Mouse (Mus musculus): ENCODE data around the gene Ntn5. TPM values are rescaled to one million over a fixed set of nuclear protein-coding genes. Genes with fewer than 3 reads are reported as not detected.

The Ntn5 gene
- total and polyA plus RNA-seq, 3 experiments: 0.08 to 0.57 TPM; not detected in 1

- in situ Hi-C loops (cut with MboI; ENCODE audit: low pct_ligation_motif_present, low pct_unique_long_range_greater_than_20kb, low sequenced_read_pairs) (no loop called here), dilution Hi-C loops (cut with MboI; ENCODE audit: extremely low pct_ligation_motif_present, extremely low pct_unique_long_range_greater_than_20kb, low sequenced_read_pairs) (no loop called here)
- TF ChIP-seq UBTF (IDR thresholded peaks at IDR 0.05; ENCODE audit: low read depth, low read length) (no peak), MYC (IDR thresholded peaks at IDR 0.05; ENCODE audit: low read depth, low read length) (no peak), TCF12 (IDR thresholded peaks at IDR 0.05; ENCODE audit: low read depth, low read length) (no peak), MAFK (IDR thresholded peaks at IDR 0.05; ENCODE audit: insufficient replicate concordance, low read length) (no peak), BHLHE40 (IDR thresholded peaks at IDR 0.05; ENCODE audit: low read depth, low read length) (no peak), SMC3 (IDR thresholded peaks at IDR 0.05; ENCODE audit: low read depth, low read length) (no peak), ZNF384 (IDR thresholded peaks at IDR 0.05; ENCODE audit: low read depth, low read length) (no peak), MXI1 (IDR thresholded peaks at IDR 0.05; ENCODE audit: low read depth, low read length) (no peak), IRF4 (IDR thresholded peaks at IDR 0.05; ENCODE audit: low read depth, low read length) (no peak), MAX (IDR thresholded peaks at IDR 0.05; ENCODE audit: low read length) (no peak), CHD1 (IDR thresholded peaks at IDR 0.05; ENCODE audit: low read depth, low read length) (no peak)
Observed at GRCm38 (mm10) chr7:45641391-45642040, 42.3 kb upstream of the Ntn5 start.

GRCm38 (mm10) chr7:45642083-45642482, 41.7 kb upstream of the Ntn5 start:
- H3K4me2 ChIP-seq (ENCODE audit: insufficient read depth, low read depth, poor library complexity, severe bottlenecking): no peak overlapping the region
- no peaks in the 10 kb centered on the region for H3K27me3 ChIP-seq (replicated peaks)
- in situ Hi-C loops (cut with MboI; ENCODE audit: low pct_ligation_motif_present, low pct_unique_long_range_greater_than_20kb, low sequenced_read_pairs): no loop called here
- no peak overlapping the region for H3K27ac ChIP-seq (ENCODE audit: insufficient read depth, low read depth)
- no peak for DNase-seq (ENCODE audit: extremely low read depth)
- peaks cover 34 to 97% of the 10 kb centered on the region in 2 experiments for H3K4me1 ChIP-seq (ENCODE audit: control insufficient read depth in 1 of 2, insufficient read depth in 2 of 2)
- H3K36me3 ChIP-seq (replicated peaks in 1 of 2; ENCODE audit: control insufficient read depth in 1 of 2, insufficient read depth in 1 of 2, low read length in 1 of 2): peaks cover 0 to 5% of the 10 kb centered on the region in 2 experiments
- H3K9ac ChIP-seq (ENCODE audit: insufficient read depth, low read depth): no peak overlapping the region
- no peaks in the 10 kb centered on the region for H3K79me2 ChIP-seq (replicated peaks; ENCODE audit: control insufficient read depth, extremely low read depth, insufficient read depth, poor library complexity, severe bottlenecking)
- dilution Hi-C loops (cut with MboI; ENCODE audit: extremely low pct_ligation_motif_present, extremely low pct_unique_long_range_greater_than_20kb, low sequenced_read_pairs): no loop called here
- TF ChIP-seq RAD21 (IDR thresholded peaks at IDR 0.05; ENCODE audit: low read depth, low read length) (no peak), USF1 (IDR thresholded peaks at IDR 0.05; ENCODE audit: low read depth, low read length) (no peak), ELF1 (IDR thresholded peaks at IDR 0.05; ENCODE audit: low read depth, low read length) (no peak), RCOR1 (conservative IDR thresholded peaks at IDR 0.05; ENCODE audit: low read depth, low read length) (no peak), KAT2A (IDR thresholded peaks at IDR 0.05; ENCODE audit: insufficient replicate concordance, low read length) (no peak), NELFE (IDR thresholded peaks at IDR 0.05; ENCODE audit: low read depth, low read length) (no peak), UBTF (IDR thresholded peaks at IDR 0.05; ENCODE audit: low read depth, low read length) (no peak), MAZ (IDR thresholded peaks at IDR 0.05; ENCODE audit: low read depth, low read length) (no peak), SIN3A (IDR thresholded peaks at IDR 0.05; ENCODE audit: low read length) (no peak), JUND (conservative IDR thresholded peaks at IDR 0.05; ENCODE audit: low read depth, low read length) (no peak), CTCF (conservative IDR thresholded peaks at IDR 0.05 in 1 of 2, IDR thresholded peaks at IDR 0.05 in 1 of 2; ENCODE audit: low read depth in 2 of 2, low read length in 2 of 2) (no peak), POLR2AphosphoS2 (IDR thresholded peaks at IDR 0.05; ENCODE audit: low read depth, low read length) (no peak), TCF12 (IDR thresholded peaks at IDR 0.05; ENCODE audit: low read depth, low read length) (no peak), USF2 (conservative IDR thresholded peaks at IDR 0.05; ENCODE audit: low read depth, low read length) (no peak), PAX5 (IDR thresholded peaks at IDR 0.05; ENCODE audit: low read length) (no peak), ETS1 (conservative IDR thresholded peaks at IDR 0.05; ENCODE audit: low read depth, low read length) (no peak), ZMIZ1 (IDR thresholded peaks at IDR 0.05; ENCODE audit: low read depth, low read length) (no peak), CHD2 (IDR thresholded peaks at IDR 0.05; ENCODE audit: low read length) (no peak), ZC3H11A (IDR thresholded peaks at IDR 0.05; ENCODE audit: low read depth, low read length) (no peak), ZNF384 (IDR thresholded peaks at IDR 0.05; ENCODE audit: low read depth, low read length) (no peak)
- H3K4me3 ChIP-seq (replicated peaks in 1 of 3; ENCODE audit: low read depth in 2 of 3, low read length in 2 of 3, poor library complexity in 1 of 3): no peak overlapping the region
- H3K9me3 ChIP-seq (replicated peaks; ENCODE audit: low read length): no peaks in the 10 kb centered on the region

More at GRCm38 (mm10) chr7:45641391-45642040, 42.3 kb upstream of the Ntn5 start:
- peaks cover 0 to 9% of the 10 kb centered on the region in 2 experiments for H3K36me3 ChIP-seq (replicated peaks in 1 of 2; ENCODE audit: control insufficient read depth in 1 of 2, insufficient read depth in 1 of 2, low read length in 1 of 2)
- H3K4me3 ChIP-seq (replicated peaks in 1 of 3; ENCODE audit: low read depth in 2 of 3, low read length in 2 of 3, poor library complexity in 1 of 3): no peak overlapping the region
- H3K27ac ChIP-seq (ENCODE audit: insufficient read depth, low read depth): no peak overlapping the region
- no peak for DNase-seq (ENCODE audit: extremely low read depth)
- H3K4me2 ChIP-seq (ENCODE audit: insufficient read depth, low read depth, poor library complexity, severe bottlenecking): no peak overlapping the region
- H3K79me2 ChIP-seq (replicated peaks; ENCODE audit: control insufficient read depth, extremely low read depth, insufficient read depth, poor library complexity, severe bottlenecking): no peaks in the 10 kb centered on the region
- H3K4me1 ChIP-seq (ENCODE audit: control insufficient read depth in 1 of 2, insufficient read depth in 2 of 2): peaks cover 34 to 95% of the 10 kb centered on the region in 2 experiments
- peaks cover 2% of the 10 kb centered on the region for H3K9me3 ChIP-seq (replicated peaks; ENCODE audit: low read length)
- no peak overlapping the region for H3K9ac ChIP-seq (ENCODE audit: insufficient read depth, low read depth)
- H3K27me3 ChIP-seq (replicated peaks): no peaks in the 10 kb centered on the region

Measured in CH12.LX (cell line).